Mouse (Mus musculus) central nervous system, embryonic 14 days (tissue): ENCODE results near the gene AI182371. TPM values are rescaled to one million over a fixed set of nuclear protein-coding genes. Genes with fewer than 3 reads are reported as not detected.

ENCODE experiments used
- polyA plus RNA-seq: library from polyadenylated mRNA; depleted of rRNA; stranded (reverse); fragments of >200 nt; gene quantifications from 2 replicates; pipeline ENCODE4 v1.2.3, GENCODE M21; 2012; rRNA removed

The AI182371 gene
- 1.1 and 1.4 TPM in 2 replicates for polyA plus RNA-seq

DNA sequence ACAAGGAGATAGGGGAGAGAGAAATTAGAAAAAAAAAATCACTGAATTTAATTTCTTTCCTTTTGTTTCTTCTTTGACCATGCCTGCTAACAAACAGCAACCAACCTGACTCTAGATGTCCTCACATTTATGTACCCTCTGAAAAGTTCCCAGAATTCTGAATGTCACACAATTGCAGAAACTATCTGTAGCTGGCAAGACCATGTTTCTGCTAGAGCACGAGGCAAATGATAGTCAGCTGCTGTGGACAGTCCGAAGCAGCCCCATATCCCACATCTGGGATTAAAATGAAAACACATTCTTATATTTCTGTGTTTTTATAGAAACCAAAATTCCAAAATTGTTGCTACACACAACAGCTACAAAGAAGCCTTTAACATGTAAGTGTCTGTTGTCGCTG lies at the start of gene AI182371:
TSS of gene AI182371 (minus strand) at position 101 of the 400 bp plus-strand sequence.

DNA sequence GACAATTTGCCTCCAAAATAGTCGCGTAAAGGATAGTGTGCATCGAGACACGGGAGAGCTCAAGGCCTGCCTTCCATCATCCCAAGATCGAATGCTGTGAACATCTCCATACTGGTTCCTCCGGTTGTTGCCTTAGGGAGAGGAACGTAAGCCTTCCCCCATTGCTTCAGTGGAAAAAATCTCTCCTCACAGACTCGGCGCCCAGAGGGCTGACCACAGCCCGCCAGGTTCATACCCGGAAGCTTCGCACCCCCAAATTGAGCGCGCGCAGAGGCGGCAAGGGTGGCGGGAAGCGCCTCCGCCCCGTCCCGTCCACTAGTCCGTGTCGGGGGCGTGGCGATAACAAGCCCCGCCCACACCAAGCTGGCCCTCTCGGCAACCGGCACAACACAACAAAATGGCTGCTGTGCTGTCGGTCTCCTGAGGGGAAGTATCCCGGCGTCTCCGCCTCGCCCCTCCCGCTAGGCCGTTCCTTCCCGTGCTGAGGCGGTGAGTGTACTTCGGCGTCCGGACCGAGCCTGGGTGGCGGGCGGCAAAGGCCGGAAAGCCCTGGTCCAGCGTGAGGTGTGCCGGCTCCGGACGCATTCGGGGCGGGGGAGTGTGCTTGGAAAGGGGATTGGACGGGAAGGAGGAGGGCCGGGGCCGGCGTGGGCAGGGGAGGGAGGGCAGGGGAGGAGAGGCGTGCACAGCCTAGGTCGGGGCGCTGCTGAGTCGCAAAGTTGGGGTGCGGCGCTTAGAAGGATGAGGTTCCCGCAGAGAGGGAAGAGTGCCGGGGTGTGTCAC lies 8.0 kb upstream of the AI182371 start, which contains the start of gene Cntrl:
TSS of gene Cntrl (plus strand) at position 352 of the 783 bp plus-strand sequence.

GRCm38 (mm10) chr2:35061338-35061737 lies 40.0 kb downstream of the AI182371 start, which contains the start of gene Hc:
Hc (minus strand) TSS chr2:35061438.

Other genes starting within 250 kb of the AI182371 start
- 0.17 and 0.21 TPM in 2 replicates for gene Cutal, start 227.1 kb downstream of the AI182371 start, polyA plus RNA-seq
- gene Psmd5, start 226.6 kb downstream of the AI182371 start, polyA plus RNA-seq, result 51.5 and 54.6 TPM in 2 replicates
- gene Phf19, start 187.5 kb downstream of the AI182371 start, polyA plus RNA-seq, result 4.2 and 5.0 TPM in 2 replicates
- gene Traf1, start 139.8 kb downstream of the AI182371 start, polyA plus RNA-seq, result 1.4 and 3.7 TPM in 2 replicates
- gene Hc, start 40.1 kb downstream of the AI182371 start, polyA plus RNA-seq, result 0.34 and 0.98 TPM in 2 replicates
- gene Cntrl, start 7.9 kb upstream of the AI182371 start, polyA plus RNA-seq, result 32.5 and 38.7 TPM in 2 replicates
- gene Rab14, start 99.6 kb upstream of the AI182371 start, polyA plus RNA-seq, result 167 and 185 TPM in 2 replicates
- 22.8 and 61.3 TPM in 2 replicates for gene Gsn, start 154.8 kb upstream of the AI182371 start, polyA plus RNA-seq
- gene Stom, start 235.4 kb upstream of the AI182371 start, polyA plus RNA-seq, result 9.4 and 11.2 TPM in 2 replicates